In genomic region chr8:57653056-57653767, GRCm38 (mm10) we compare ENCODE assay signal across 8 mouse cellular contexts. TPM values are rescaled to one million over a fixed set of nuclear protein-coding genes. Genes with fewer than 3 reads are reported as not detected.
DNase-seq lines count a peak whose midpoint lies in the region; ATAC-seq lines count a peak whose summit lies in the region.

No protein-coding gene starts in this region.

- peaks cover 30% of the 10 kb centered on the region for H3K4me1 ChIP-seq in erythroblast, embryonic 14.5 days (ENCODE audit: control insufficient read depth)
- H3K4me1 ChIP-seq in forebrain, embryonic 14.5 days (ENCODE audit: control insufficient read depth, insufficient read depth, low read length) = peaks cover 8% of the 10 kb centered on the region; the same call in 1 of the 2 replicates
- H3K4me1 ChIP-seq in hindbrain, embryonic 12.5 days = peaks cover 10% of the 10 kb centered on the region
- H3K4me1 ChIP-seq in limb, embryonic 13.5 days = peaks cover 29% of the 10 kb centered on the region
- peaks cover 16% of the 10 kb centered on the region for H3K4me1 ChIP-seq in midbrain, embryonic 13.5 days (replicated peaks)

- H3K4me3 ChIP-seq in erythroblast, embryonic 14.5 days (replicated peaks) = peak overlapping the region; percentile 81
- H3K4me3 ChIP-seq in forebrain, embryonic 14.5 days (ENCODE audit: low read depth, low read length) = peak overlapping the region; percentile 96
- peak overlapping the region; percentile 92 for H3K4me3 ChIP-seq in hindbrain, embryonic 12.5 days
- peak overlapping the region; percentile 92 for H3K4me3 ChIP-seq in limb, embryonic 13.5 days
- H3K4me3 ChIP-seq in midbrain, embryonic 13.5 days (replicated peaks) = peak overlapping the region; percentile 80

- peaks cover 18% of the 10 kb centered on the region for H3K27me3 ChIP-seq in erythroblast, embryonic 14.5 days (ENCODE audit: control insufficient read depth)
- H3K27me3 ChIP-seq in forebrain, embryonic 14.5 days (replicated peaks; ENCODE audit: control insufficient read depth, insufficient read depth, low read length) = no peaks in the 10 kb centered on the region
- H3K27me3 ChIP-seq in hindbrain, embryonic 12.5 days = no peaks in the 10 kb centered on the region
- H3K27me3 ChIP-seq in limb, embryonic 13.5 days = no peaks in the 10 kb centered on the region
- H3K27me3 ChIP-seq in midbrain, embryonic 13.5 days = no peaks in the 10 kb centered on the region

- under 1% methylated on average over 26 of the region's 38 CpGs for WGBS in forebrain, embryonic 14.5 days
- under 1% methylated on average over 17 of the region's 38 CpGs for WGBS in hindbrain, embryonic 12.5 days
- WGBS in limb, embryonic 13.5 days = under 1% methylated on average over 26 of the region's 38 CpGs
- WGBS in midbrain, embryonic 13.5 days = under 1% methylated on average over 29 of the region's 38 CpGs

- no peaks in the 10 kb centered on the region for H3K36me3 ChIP-seq in erythroblast, embryonic 14.5 days (ENCODE audit: control insufficient read depth)
- no peaks in the 10 kb centered on the region for H3K36me3 ChIP-seq in forebrain, embryonic 14.5 days (ENCODE audit: control insufficient read depth, insufficient read depth, low read length)
- H3K36me3 ChIP-seq in hindbrain, embryonic 12.5 days = no peaks in the 10 kb centered on the region
- H3K36me3 ChIP-seq in limb, embryonic 13.5 days = no peaks in the 10 kb centered on the region
- no peaks in the 10 kb centered on the region for H3K36me3 ChIP-seq in midbrain, embryonic 13.5 days

- peak overlapping the region; percentile 87 for H3K27ac ChIP-seq in forebrain, embryonic 14.5 days (ENCODE audit: low read depth, low read length)
- H3K27ac ChIP-seq in hindbrain, embryonic 12.5 days = peak overlapping the region; percentile 94
- peak overlapping the region; percentile 97; the same call in 1 of the 2 replicates for H3K27ac ChIP-seq in limb, embryonic 13.5 days
- H3K27ac ChIP-seq in midbrain, embryonic 13.5 days = no peak overlapping the region; the same call in 1 of the 2 replicates

- peak overlapping the region; percentile 72 for H3K4me2 ChIP-seq in forebrain, embryonic 14.5 days (ENCODE audit: low read length)
- H3K4me2 ChIP-seq in hindbrain, embryonic 12.5 days (replicated peaks) = peak overlapping the region; percentile 83
- H3K4me2 ChIP-seq in limb, embryonic 13.5 days (replicated peaks) = peak overlapping the region; percentile 78
- H3K4me2 ChIP-seq in midbrain, embryonic 13.5 days (replicated peaks) = peak overlapping the region; percentile 92

- ATAC-seq in erythroblast, adult 5-6 weeks (replicated peaks; ENCODE audit: low FRiP score, poor library complexity, severe bottlenecking) = no peak
- peak; percentile 68 for ATAC-seq in forebrain, embryonic 14.5 days
- ATAC-seq in hindbrain, embryonic 12.5 days (ENCODE audit: low FRiP score) = peak; percentile 79
- peak; percentile 76 for ATAC-seq in limb, embryonic 13.5 days (ENCODE audit: low FRiP score, low read depth)
- peak; percentile 83 for ATAC-seq in midbrain, embryonic 13.5 days

- H3K9me3 ChIP-seq in erythroblast, embryonic 14.5 days (ENCODE audit: control insufficient read depth, low read length) = no peaks in the 10 kb centered on the region
- no peaks in the 10 kb centered on the region for H3K9me3 ChIP-seq in forebrain, embryonic 14.5 days (replicated peaks; ENCODE audit: control insufficient read depth, low read length)
- no peaks in the 10 kb centered on the region for H3K9me3 ChIP-seq in hindbrain, embryonic 12.5 days (replicated peaks)
- H3K9me3 ChIP-seq in limb, embryonic 13.5 days = no peaks in the 10 kb centered on the region
- no peaks in the 10 kb centered on the region for H3K9me3 ChIP-seq in midbrain, embryonic 13.5 days

- peak; percentile 24 for DNase-seq in c-Kit-positive CD71-negative TER-119-negative erythroid progenitor cells, embryonic 14.5 days (ENCODE audit: low read depth)
- peak; percentile 63 for DNase-seq in forebrain, embryonic 14.5 days (ENCODE audit: low spot score)
- peak; percentile 10 to 13 for DNase-seq in spleen, postnatal 14 days (ENCODE audit: low spot score in 2 of 2)

- H3K9ac ChIP-seq in forebrain, embryonic 14.5 days (ENCODE audit: low read length) = peak overlapping the region; percentile 94
- H3K9ac ChIP-seq in hindbrain, embryonic 12.5 days = peak overlapping the region; percentile 93
- H3K9ac ChIP-seq in limb, embryonic 13.5 days = peak overlapping the region; percentile 93
- H3K9ac ChIP-seq in midbrain, embryonic 13.5 days (replicated peaks) = peak overlapping the region; percentile 95

RNA-seq across cellular contexts. Expression of gene Galnt7, which starts 0.4 kb away (rescaled TPM):
- polyA plus RNA-seq in erythroblast, embryonic 14.5 days (2012) = 0.06 TPM in 1 of 2 replicates, not detected in the other
- 3.3 and 4.6 TPM in 2 replicates for total RNA-seq in erythroblast, adult 5-6 weeks (2015; ENCODE audit: low replicate concordance)
- 1.3 and 2.2 TPM in 2 replicates for total RNA-seq in erythroblast, adult 5-6 weeks (2017; ENCODE audit: low replicate concordance)
- polyA plus RNA-seq in forebrain, embryonic 14.5 days (2014; fragmentation: Nextera tagmentation; extraction: Ambion mirVana) = 9.1 and 10.3 TPM in 2 replicates
- 17.0 and 17.8 TPM in 2 replicates for polyA plus RNA-seq in hindbrain, embryonic 12.5 days (2016; fragmentation: Nextera tagmentation; extraction: Ambion mirVana)
- 12.5 and 13.1 TPM in 2 replicates for polyA plus RNA-seq in limb, embryonic 13.5 days (2015; fragmentation: Nextera tagmentation; extraction: Ambion mirVana)
- polyA plus RNA-seq in midbrain, embryonic 13.5 days (2015; fragmentation: Nextera tagmentation; extraction: Ambion mirVana) = 10.5 and 10.8 TPM in 2 replicates

Comparison
In these comparisons a context has a peak if more than half of its experiments do, and no peak if none do; other contexts are left out.
1. DNase-seq: peak in every context shown above with its lines; median percentile 63 in forebrain, embryonic 14.5 days; 24 in c-Kit-positive CD71-negative TER-119-negative erythroid progenitor cells, embryonic 14.5 days; 12 in spleen, postnatal 14 days.